Mouse (Mus musculus) heart, postnatal 0 days (tissue): Measurements from ENCODE around the gene Hspa12a. TPM values are rescaled to one million over a fixed set of nuclear protein-coding genes. Genes with fewer than 3 reads are reported as not detected.

Source experiments
- ATAC-seq: fragments of 200-750 bp; cut with Nextera tagmentation; 2 replicates; pipeline ENCODE4 v1.8.0; 2017; ENCODE audit warnings: low read depth, moderate number of reproducible peaks, moderate library complexity; ENCODE audit not compliant: insufficient read depth
- DNase-seq: peaks from one replicate; pipeline ENCODE4 v3.0.0-alpha.2; 2016; ENCODE audit warnings: low spot score
- H3K27ac ChIP-seq: fragments of 300-500 bp; sonication (generic); 2 replicates; pipeline ENCODE4 v1.5.1; 2014; ENCODE audit warnings: low read depth, mild to moderate bottlenecking
- H3K27me3 ChIP-seq: fragments of 300-500 bp; sonication (generic); 2 replicates; pipeline ENCODE4 v1.6.1; 2014; ENCODE audit warnings: low read length, mixed read lengths; ENCODE audit not compliant: control insufficient read depth, insufficient read depth
- H3K36me3 ChIP-seq: fragments of 300-500 bp; sonication (generic); replicated peaks from 2 replicates; pipeline ENCODE4 v1.6.1; 2014; ENCODE audit warnings: low read length, mixed read lengths; ENCODE audit not compliant: control insufficient read depth, insufficient read depth
- H3K4me1 ChIP-seq: fragments of 300-500 bp; sonication (generic); 2 replicates; pipeline ENCODE4 v1.6.1; 2014; ENCODE audit warnings: antibody characterized with exemption; ENCODE audit not compliant: control insufficient read depth, insufficient read depth
- H3K4me2 ChIP-seq: fragments of 300-500 bp; sonication (generic); 2 replicates; pipeline ENCODE4 v1.6.1; 2014; ENCODE audit warnings: low read depth, mild to moderate bottlenecking, low read length, moderate library complexity
- H3K4me3 ChIP-seq: fragments of 300-500 bp; sonication (generic); 2 replicates; pipeline ENCODE4 v1.5.1; 2014; ENCODE audit warnings: low read depth, low read length
- H3K9ac ChIP-seq: fragments of 300-500 bp; sonication (generic); replicated peaks from 2 replicates; pipeline ENCODE4 v1.6.1; 2014; ENCODE audit warnings: low read depth, low read length, mixed read lengths
- H3K9me3 ChIP-seq: fragments of 300-500 bp; sonication (generic); replicated peaks from 2 replicates; pipeline ENCODE4 v1.6.1; 2016; ENCODE audit warnings: low read length; ENCODE audit not compliant: control insufficient read depth
- CTCF ChIP-seq: IDR thresholded peaks from 2 replicates; pipeline ENCODE4 v1.5.1; 2016; ENCODE audit warnings: antibody characterized with exemption, control low read depth, low read depth
- EP300 ChIP-seq: IDR thresholded peaks from 2 replicates; pipeline ENCODE4 v1.6.1; 2016; ENCODE audit warnings: antibody characterized with exemption, low read depth
- WGBS: fragments of 180-500 bp; shearing (Covaris S2); extraction: QIAGEN DNeasy Blood & Tissue Kit; methylation state at CpG from one replicate; pipeline ENCODE4 v1.1.7; 2014; 5-methylcytosine and 5-hydroxymethylcytosine counted together
- polyA plus RNA-seq: library from polyadenylated mRNA; unstranded; fragments of >200 nt; fragmentation: Nextera tagmentation; extraction: Ambion mirVana; gene quantifications from 2 replicates; pipeline ENCODE4 v1.2.1, GENCODE M21; 2015
- total RNA-seq: library from RNA; depleted of rRNA; stranded (reverse); fragments of >200 nt; gene quantifications from 2 replicates; pipeline ENCODE4 v1.2.3, GENCODE M21; 2014; ENCODE audit warnings: low replicate concordance

Gene Hspa12a
- total and polyA plus RNA-seq, 2 experiments from 2014 or later: 13.2 to 39.2 TPM

- Histone ChIP-seq H3K9me3 (no peaks in the 10 kb centered on the region), H3K9ac (no peak overlapping the region), H3K4me1 (peaks cover 29% of the 10 kb centered on the region), H3K27me3 (no peaks in the 10 kb centered on the region), H3K4me2 (no peak overlapping the region), H3K4me3 (no peak overlapping the region), H3K36me3 (no peaks in the 10 kb centered on the region), H3K27ac (peak overlapping the region; percentile 82)
- TF ChIP-seq EP300: no peak
- no peak for TF ChIP-seq CTCF
- ATAC-seq (peak; percentile 11; the same call in 1 of the 2 replicates), DNase-seq (no peak)
- 42% methylated on average over 9 of the region's 9 CpGs for WGBS
Measured at GRCm38 (mm10) chr19:58838706-58839105, 104.7 kb downstream of the Hspa12a start.

GRCm38 (mm10) chr19:58833639-58834180, 109.7 kb downstream of the Hspa12a start:
- DNase-seq (no peak), ATAC-seq (no peak)
- no peak overlapping the region for H3K4me2 ChIP-seq
- H3K27me3 ChIP-seq: no peaks in the 10 kb centered on the region
- no peaks in the 10 kb centered on the region for H3K9me3 ChIP-seq
- 76% methylated on average over 13 of the region's 13 CpGs for WGBS
- H3K36me3 ChIP-seq: no peaks in the 10 kb centered on the region
- H3K9ac ChIP-seq: no peak overlapping the region
- H3K4me1 ChIP-seq: peaks cover 26% of the 10 kb centered on the region
- H3K4me3 ChIP-seq: no peak overlapping the region
- TF ChIP-seq EP300 (no peak), CTCF (no peak)
- H3K27ac ChIP-seq: no peak overlapping the region

- H3K4me3 ChIP-seq: no peak overlapping the region
- H3K9me3 ChIP-seq: no peaks in the 10 kb centered on the region
- no peak overlapping the region for H3K27ac ChIP-seq
- H3K9ac ChIP-seq: no peak overlapping the region
- ATAC-seq (no peak), DNase-seq (no peak)
- TF ChIP-seq CTCF: no peak
- TF ChIP-seq EP300: no peak
- H3K4me2 ChIP-seq: no peak overlapping the region
- H3K27me3 ChIP-seq: no peaks in the 10 kb centered on the region
- H3K36me3 ChIP-seq: no peaks in the 10 kb centered on the region
- 65% methylated on average over 2 of the region's 2 CpGs for WGBS
- H3K4me1 ChIP-seq: peaks cover 19% of the 10 kb centered on the region
Measured at GRCm38 (mm10) chr19:58832988-58833387, 110.5 kb downstream of the Hspa12a start.

- H3K36me3 ChIP-seq: no peaks in the 10 kb centered on the region
- H3K27ac ChIP-seq: no peak overlapping the region
- H3K4me1 ChIP-seq: peaks cover 17% of the 10 kb centered on the region; the same call in 1 of the 2 replicates
- no peak overlapping the region for H3K9ac ChIP-seq
- WGBS: 83% methylated on average over 9 of the region's 9 CpGs
- H3K9me3 ChIP-seq: no peaks in the 10 kb centered on the region
- no peak overlapping the region for H3K4me3 ChIP-seq
- no peak overlapping the region for H3K4me2 ChIP-seq
- TF ChIP-seq EP300 (no peak), CTCF (no peak)
- ATAC-seq: no peak
- no peak for DNase-seq
- H3K27me3 ChIP-seq: no peaks in the 10 kb centered on the region
Measured at GRCm38 (mm10) chr19:58831280-58831922, 112.1 kb downstream of the Hspa12a start.

GRCm38 (mm10) chr19:58830182-58830581, 113.3 kb downstream of the Hspa12a start:
- WGBS: 93% methylated on average over 7 of the region's 7 CpGs
- Histone ChIP-seq H3K4me3 (no peak overlapping the region), H3K9me3 (no peaks in the 10 kb centered on the region), H3K4me1 (peaks cover 13% of the 10 kb centered on the region; the same call in 1 of the 2 replicates), H3K9ac (no peak overlapping the region), H3K27me3 (no peaks in the 10 kb centered on the region), H3K27ac (no peak overlapping the region), H3K36me3 (no peaks in the 10 kb centered on the region; the same call in 1 of the 2 replicates), H3K4me2 (no peak overlapping the region)
- TF ChIP-seq EP300: no peak
- TF ChIP-seq CTCF: no peak
- ATAC-seq (no peak), DNase-seq (no peak)
